Mouse (Mus musculus) heart, postnatal 36 days (tissue): ENCODE measurements around the gene Ces2a. TPM values are rescaled to one million over a fixed set of nuclear protein-coding genes. Genes with fewer than 3 reads are reported as not detected.

ENCODE experiments used
- microRNA-seq, 2 experiments: library from miRNA; unstranded; fragments of <30 nt; microRNA quantifications; one replicate each; pipeline ENCODE4 v1.2.0; 2021; ENCODE audit warnings: borderline number of aligned reads in 2 of 2
- total RNA-seq, 2 experiments: library from RNA; stranded (reverse); gene quantifications; 2 replicates each; pipeline ENCODE4 v1.2.3; 2021

Ces2a gene
- total RNA-seq, 2 experiments from 2014 or later: not detected

Small RNA genes lying within 50 kb of the gene (microRNA-seq; reads per million reads assigned to microRNA genes)
- gene Gm44328: 0 reads per million in 2 experiments

Other genes starting within 250 kb of the Ces2a start
- not detected for gene Terb1, start 224.1 kb upstream of the Ces2a start, total RNA-seq
- 10 to 100 TPM; 27.2 to 31.8 TPM for gene Nae1, start 199.4 kb upstream of the Ces2a start, total RNA-seq
- gene Car7, start 199.3 kb upstream of the Ces2a start, total RNA-seq: 1 to 10 TPM; 2.5 to 2.8 TPM
- 10 to 100 TPM; 28.1 to 29.8 TPM for gene Pdp2, start 142.6 kb upstream of the Ces2a start, total RNA-seq
- gene Cdh16, start 109.6 kb upstream of the Ces2a start, total RNA-seq: 1 to 10 TPM; 3.1 TPM
- gene Rrad, start 102.7 kb upstream of the Ces2a start, total RNA-seq: 100 to 1,000 TPM; 355 to 387 TPM
- gene Ciao2b, start 92.0 kb upstream of the Ces2a start, total RNA-seq: 10 to 100 TPM; 61.2 to 67.6 TPM
- under 1 TPM; 0.22 to 0.28 TPM for gene Ces2b, start 97.6 kb downstream of the Ces2a start, total RNA-seq
- not detected for gene Ces2c, start 113.1 kb downstream of the Ces2a start, total RNA-seq
- gene Ces2e, start 192.3 kb downstream of the Ces2a start, total RNA-seq: 1 to 10 TPM; 1.2 to 1.5 TPM
- gene Ces2f, start 213.4 kb downstream of the Ces2a start, total RNA-seq: not detected
- 1 to 10 TPM; 2.9 to 4.1 TPM for gene Ces2g, start 227.7 kb downstream of the Ces2a start, total RNA-seq